Mouse (Mus musculus): ENCODE results near the gene Rdh9. TPM values are rescaled to one million over a fixed set of nuclear protein-coding genes. Genes with fewer than 3 reads are reported as not detected.
"Not testable (repeated sequence)": the region's sequence is repeated elsewhere in the genome, so short reads cannot be mapped to it uniquely, and the experiment has no call there.

Gene Rdh9
- polyA plus RNA-seq, 1 experiment from 2014 or later = not detected

- not testable (repeated sequence) for H3K4me2 ChIP-seq (ENCODE audit: low read depth, low read length); ATAC-seq (ENCODE audit: low read depth); H3K4me3 ChIP-seq (ENCODE audit: low read depth, low read length); H3K36me3 ChIP-seq (ENCODE audit: control insufficient read depth, insufficient read depth, low read length); H3K9ac ChIP-seq (replicated peaks; ENCODE audit: low read depth, low read length); H3K4me1 ChIP-seq (ENCODE audit: control insufficient read depth, insufficient read depth, low read length); H3K9me3 ChIP-seq (ENCODE audit: control insufficient read depth, low read length); H3K27me3 ChIP-seq (ENCODE audit: control insufficient read depth, insufficient read depth, low read length); H3K27ac ChIP-seq (ENCODE audit: low read depth, low read length)
- 88% methylated on average over 2 of the region's 2 CpGs for WGBS
Observed at GRCm38 (mm10) chr10:127821806-127822205, 45.6 kb downstream of the Rdh9 start.

- Histone ChIP-seq H3K4me1 (ENCODE audit: control insufficient read depth, insufficient read depth, low read length) (no peaks in the 10 kb centered on the region), H3K4me2 (ENCODE audit: low read depth, low read length) (no peak overlapping the region), H3K9ac (replicated peaks; ENCODE audit: low read depth, low read length) (no peak overlapping the region), H3K4me3 (ENCODE audit: low read depth, low read length) (no peak overlapping the region), H3K36me3 (ENCODE audit: control insufficient read depth, insufficient read depth, low read length) (no peaks in the 10 kb centered on the region), H3K27me3 (ENCODE audit: control insufficient read depth, insufficient read depth, low read length) (no peaks in the 10 kb centered on the region), H3K9me3 (ENCODE audit: control insufficient read depth, low read length) (no peaks in the 10 kb centered on the region), H3K27ac (ENCODE audit: low read depth, low read length) (no peak overlapping the region)
- WGBS = 78% methylated on average over 6 of the region's 6 CpGs
- ATAC-seq (ENCODE audit: low read depth) = no peak
Observed at GRCm38 (mm10) chr10:127825386-127825785, 49.2 kb downstream of the Rdh9 start.

- H3K4me1 ChIP-seq (ENCODE audit: control insufficient read depth, insufficient read depth, low read length) = no peaks in the 10 kb centered on the region
- H3K27me3 ChIP-seq (ENCODE audit: control insufficient read depth, insufficient read depth, low read length) = no peaks in the 10 kb centered on the region
- no peaks in the 10 kb centered on the region for H3K36me3 ChIP-seq (ENCODE audit: control insufficient read depth, insufficient read depth, low read length)
- H3K27ac ChIP-seq (ENCODE audit: low read depth, low read length) = no peak overlapping the region
- no peak for ATAC-seq (ENCODE audit: low read depth)
- no peak overlapping the region for H3K9ac ChIP-seq (replicated peaks; ENCODE audit: low read depth, low read length)
- no peaks in the 10 kb centered on the region for H3K9me3 ChIP-seq (ENCODE audit: control insufficient read depth, low read length)
- no peak overlapping the region for H3K4me3 ChIP-seq (ENCODE audit: low read depth, low read length)
- 83% methylated on average over 3 of the region's 3 CpGs for WGBS
- no peak overlapping the region for H3K4me2 ChIP-seq (ENCODE audit: low read depth, low read length)
Observed at GRCm38 (mm10) chr10:127829121-127829520, 52.9 kb downstream of the Rdh9 start.

- not testable (repeated sequence) for H3K4me2 ChIP-seq (ENCODE audit: low read depth, low read length); H3K27ac ChIP-seq (ENCODE audit: low read depth, low read length); H3K36me3 ChIP-seq (ENCODE audit: control insufficient read depth, insufficient read depth, low read length); H3K9me3 ChIP-seq (ENCODE audit: control insufficient read depth, low read length); H3K4me1 ChIP-seq (ENCODE audit: control insufficient read depth, insufficient read depth, low read length); ATAC-seq (ENCODE audit: low read depth); H3K4me3 ChIP-seq (ENCODE audit: low read depth, low read length); H3K27me3 ChIP-seq (ENCODE audit: control insufficient read depth, insufficient read depth, low read length); H3K9ac ChIP-seq (replicated peaks; ENCODE audit: low read depth, low read length)
- 100% methylated on average over 1 of the region's 1 CpGs for WGBS
Observed at GRCm38 (mm10) chr10:127834186-127834585, 58.0 kb downstream of the Rdh9 start.

- no peaks in the 10 kb centered on the region for H3K36me3 ChIP-seq (ENCODE audit: control insufficient read depth, insufficient read depth, low read length)
- no peak overlapping the region for H3K4me2 ChIP-seq (ENCODE audit: low read depth, low read length)
- no peaks in the 10 kb centered on the region for H3K4me1 ChIP-seq (ENCODE audit: control insufficient read depth, insufficient read depth, low read length)
- H3K9ac ChIP-seq (replicated peaks; ENCODE audit: low read depth, low read length) = no peak overlapping the region
- H3K27ac ChIP-seq (ENCODE audit: low read depth, low read length) = no peak overlapping the region
- no peaks in the 10 kb centered on the region for H3K9me3 ChIP-seq (ENCODE audit: control insufficient read depth, low read length)
- 88% methylated on average over 5 of the region's 5 CpGs for WGBS
- H3K4me3 ChIP-seq (ENCODE audit: low read depth, low read length) = no peak overlapping the region
- H3K27me3 ChIP-seq (ENCODE audit: control insufficient read depth, insufficient read depth, low read length) = no peaks in the 10 kb centered on the region
- no peak for ATAC-seq (ENCODE audit: low read depth)
Observed at GRCm38 (mm10) chr10:127835292-127835691, 59.1 kb downstream of the Rdh9 start.

GRCm38 (mm10) chr10:127837793-127838192 is 61.6 kb downstream of the Rdh9 start:
- not testable (repeated sequence) for H3K27me3 ChIP-seq (ENCODE audit: control insufficient read depth, insufficient read depth, low read length); H3K4me3 ChIP-seq (ENCODE audit: low read depth, low read length); H3K4me1 ChIP-seq (ENCODE audit: control insufficient read depth, insufficient read depth, low read length); H3K27ac ChIP-seq (ENCODE audit: low read depth, low read length); ATAC-seq (ENCODE audit: low read depth); H3K9ac ChIP-seq (replicated peaks; ENCODE audit: low read depth, low read length); H3K4me2 ChIP-seq (ENCODE audit: low read depth, low read length); H3K9me3 ChIP-seq (ENCODE audit: control insufficient read depth, low read length); H3K36me3 ChIP-seq (ENCODE audit: control insufficient read depth, insufficient read depth, low read length)
- WGBS = 96% methylated on average over 5 of the region's 5 CpGs

GRCm38 (mm10) chr10:127838539-127838938 is 62.4 kb downstream of the Rdh9 start:
- H3K4me3 ChIP-seq (ENCODE audit: low read depth, low read length) = no peak overlapping the region
- no peak overlapping the region for H3K4me2 ChIP-seq (ENCODE audit: low read depth, low read length)
- H3K27ac ChIP-seq (ENCODE audit: low read depth, low read length) = no peak overlapping the region
- ATAC-seq (ENCODE audit: low read depth) = no peak
- no peaks in the 10 kb centered on the region for H3K9me3 ChIP-seq (ENCODE audit: control insufficient read depth, low read length)
- no peaks in the 10 kb centered on the region for H3K36me3 ChIP-seq (ENCODE audit: control insufficient read depth, insufficient read depth, low read length)
- no peaks in the 10 kb centered on the region for H3K4me1 ChIP-seq (ENCODE audit: control insufficient read depth, insufficient read depth, low read length)
- H3K27me3 ChIP-seq (ENCODE audit: control insufficient read depth, insufficient read depth, low read length) = no peaks in the 10 kb centered on the region
- WGBS = 91% methylated on average over 2 of the region's 2 CpGs
- no peak overlapping the region for H3K9ac ChIP-seq (replicated peaks; ENCODE audit: low read depth, low read length)

- no peak overlapping the region for H3K27ac ChIP-seq (ENCODE audit: low read depth, low read length)
- no peaks in the 10 kb centered on the region for H3K4me1 ChIP-seq (ENCODE audit: control insufficient read depth, insufficient read depth, low read length)
- H3K4me3 ChIP-seq (ENCODE audit: low read depth, low read length) = no peak overlapping the region
- no peaks in the 10 kb centered on the region for H3K27me3 ChIP-seq (ENCODE audit: control insufficient read depth, insufficient read depth, low read length)
- no peaks in the 10 kb centered on the region for H3K36me3 ChIP-seq (ENCODE audit: control insufficient read depth, insufficient read depth, low read length)
- no peaks in the 10 kb centered on the region for H3K9me3 ChIP-seq (ENCODE audit: control insufficient read depth, low read length)
- 72% methylated on average over 2 of the region's 2 CpGs for WGBS
- ATAC-seq (ENCODE audit: low read depth) = no peak
- H3K9ac ChIP-seq (replicated peaks; ENCODE audit: low read depth, low read length) = no peak overlapping the region
- no peak overlapping the region for H3K4me2 ChIP-seq (ENCODE audit: low read depth, low read length)
Observed at GRCm38 (mm10) chr10:127840776-127841175, 64.6 kb downstream of the Rdh9 start.
